Mouse (Mus musculus) lung, embryonic 16.5 days (tissue): ENCODE data around the gene Focad. TPM values are rescaled to one million over a fixed set of nuclear protein-coding genes. Genes with fewer than 3 reads are reported as not detected.

Source experiments
- ATAC-seq: fragments of 200-750 bp; cut with Nextera tagmentation; 2 replicates; pipeline ENCODE4 v1.8.0; 2017; ENCODE audit warnings: low read depth, mild to moderate bottlenecking, moderate library complexity
- H3K27ac ChIP-seq: fragments of 300-500 bp; sonication (generic); 2 replicates; pipeline ENCODE4 v1.5.1; 2014; ENCODE audit warnings: mild to moderate bottlenecking, control low read depth, low read length
- H3K27me3 ChIP-seq: fragments of 300-500 bp; sonication (generic); 2 replicates; pipeline ENCODE4 v1.6.1; 2014; ENCODE audit warnings: low read depth, low read length, mixed read lengths; ENCODE audit not compliant: control insufficient read depth, insufficient read depth
- H3K36me3 ChIP-seq: fragments of 300-500 bp; sonication (generic); 2 replicates; pipeline ENCODE4 v1.6.1; 2014; ENCODE audit warnings: low read length; ENCODE audit not compliant: control insufficient read depth, insufficient read depth
- H3K4me1 ChIP-seq: fragments of 300-500 bp; sonication (generic); replicated peaks from 2 replicates; pipeline ENCODE4 v1.6.1; 2014; ENCODE audit warnings: low read length, mixed read lengths; ENCODE audit not compliant: control insufficient read depth, insufficient read depth
- H3K4me2 ChIP-seq: fragments of 300-500 bp; sonication (generic); 2 replicates; pipeline ENCODE4 v1.6.1; 2014; ENCODE audit warnings: low read depth, low read length, control low read depth
- H3K4me3 ChIP-seq: fragments of 300-500 bp; sonication (generic); 2 replicates; pipeline ENCODE4 v1.5.1; 2014; ENCODE audit warnings: mild to moderate bottlenecking, low read length, control low read depth
- H3K9ac ChIP-seq: fragments of 300-500 bp; sonication (generic); 2 replicates; pipeline ENCODE4 v1.6.1; 2014; ENCODE audit warnings: low read length, control low read depth
- H3K9me3 ChIP-seq: fragments of 300-500 bp; sonication (generic); 2 replicates; pipeline ENCODE4 v1.6.1; 2016; ENCODE audit warnings: low read length; ENCODE audit not compliant: control insufficient read depth
- WGBS: fragments of 180-500 bp; shearing (Covaris S2); extraction: QIAGEN DNeasy Blood & Tissue Kit; methylation state at CpG from one replicate; pipeline ENCODE4 v1.1.7; 2014; 5-methylcytosine and 5-hydroxymethylcytosine counted together
- polyA plus RNA-seq: library from polyadenylated mRNA; unstranded; fragments of >200 nt; fragmentation: Nextera tagmentation; extraction: Ambion mirVana; gene quantifications from 2 replicates; pipeline ENCODE4 v1.2.1, GENCODE M21; 2015

The Focad gene
- polyA plus RNA-seq, 1 experiment from 2014 or later, result 15.1 TPM

DNA sequence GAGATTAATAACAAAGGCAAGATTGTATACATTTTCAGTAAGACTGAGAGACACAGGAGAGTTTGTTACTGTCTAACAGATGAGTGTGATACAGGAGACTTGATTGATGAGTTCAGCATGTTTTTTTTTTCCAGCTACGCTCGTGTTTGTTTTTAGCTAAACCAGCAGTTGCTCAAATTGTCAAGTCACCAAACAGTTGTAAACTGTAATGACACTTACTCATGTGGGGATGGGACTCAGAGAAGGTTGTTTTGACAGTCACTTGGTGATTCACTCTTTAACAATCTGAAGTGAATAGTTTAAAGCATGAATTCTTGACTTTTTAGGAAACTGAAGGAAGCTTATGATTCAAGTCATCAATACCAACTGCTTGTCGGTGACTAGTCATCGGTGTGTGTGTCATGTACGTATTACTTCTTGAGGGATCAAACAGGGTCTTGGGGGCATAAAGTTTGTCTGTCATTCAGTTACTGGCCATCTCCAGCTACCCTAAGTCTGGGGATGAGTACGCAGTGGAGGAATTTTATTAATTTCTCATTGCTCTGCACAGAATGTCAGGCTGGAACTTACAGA lies 342.2 kb downstream of the Focad start:
- Histone ChIP-seq H3K4me3 (no peak overlapping the region), H3K36me3 (no peaks in the 10 kb centered on the region), H3K4me1 (peaks cover 20% of the 10 kb centered on the region; the same call in 1 of the 2 replicates), H3K9me3 (no peaks in the 10 kb centered on the region), H3K9ac (no peak overlapping the region), H3K4me2 (no peak overlapping the region), H3K27me3 (no peaks in the 10 kb centered on the region), H3K27ac (no peak overlapping the region)
- 55% methylated on average over 6 of the region's 6 CpGs for WGBS
- no peak for ATAC-seq

- Histone ChIP-seq H3K27me3 (no peaks in the 10 kb centered on the region), H3K36me3 (no peaks in the 10 kb centered on the region), H3K4me2 (no peak overlapping the region), H3K4me3 (no peak overlapping the region), H3K27ac (no peak overlapping the region), H3K9me3 (no peaks in the 10 kb centered on the region), H3K9ac (no peak overlapping the region), H3K4me1 (peaks cover 20% of the 10 kb centered on the region; the same call in 1 of the 2 replicates)
- 59% methylated on average over 3 of the region's 3 CpGs for WGBS
- ATAC-seq, result no peak
Measured at GRCm38 (mm10) chr4:88437166-88437565, 342.7 kb downstream of the Focad start.

- no peak overlapping the region; the same call in 1 of the 2 replicates for H3K9ac ChIP-seq
- no peaks in the 10 kb centered on the region for H3K27me3 ChIP-seq
- no peak overlapping the region for H3K27ac ChIP-seq
- H3K9me3 ChIP-seq, result no peaks in the 10 kb centered on the region
- no peak for ATAC-seq
- H3K36me3 ChIP-seq, result no peaks in the 10 kb centered on the region
- peak overlapping the region; percentile 73 for H3K4me2 ChIP-seq
- peak overlapping the region; percentile 52 for H3K4me3 ChIP-seq
- peaks cover 20% of the 10 kb centered on the region; the same call in 1 of the 2 replicates for H3K4me1 ChIP-seq
- 29% methylated on average over 2 of the region's 2 CpGs for WGBS
Measured at GRCm38 (mm10) chr4:88437917-88438316, 343.5 kb downstream of the Focad start.

GRCm38 (mm10) chr4:88438326-88438989 lies 344.0 kb downstream of the Focad start, which contains the start of gene Hacd4:
Gene Hacd4, minus strand, starts transcription at chr4:88438928.
- H3K27ac ChIP-seq, result no peak within 1 kb of the TSS
- ATAC-seq, result peak; percentile 87
- peak within 1 kb of the TSS; percentile 73 for H3K4me2 ChIP-seq
- H3K4me3 ChIP-seq, result peak within 1 kb of the TSS; percentile 52
- no peaks in the 10 kb centered on the region for H3K36me3 ChIP-seq
- H3K27me3 ChIP-seq, result no peaks in the 10 kb centered on the region
- WGBS, result 4% methylated on average over 14 of the region's 14 CpGs
- H3K9ac ChIP-seq, result peak within 1 kb of the TSS; percentile 67
- no peaks in the 10 kb centered on the region for H3K9me3 ChIP-seq
- H3K4me1 ChIP-seq, result peaks cover 20% of the 10 kb centered on the region; the same call in 1 of the 2 replicates

GRCm38 (mm10) chr4:88438990-88439329 lies 344.5 kb downstream of the Focad start:
- H3K9ac ChIP-seq, result peak overlapping the region; percentile 67; the same call in 1 of the 2 replicates
- no peaks in the 10 kb centered on the region for H3K36me3 ChIP-seq
- no peak overlapping the region for H3K27ac ChIP-seq
- WGBS, result 11% methylated on average over 4 of the region's 4 CpGs
- no peaks in the 10 kb centered on the region for H3K9me3 ChIP-seq
- no peaks in the 10 kb centered on the region for H3K27me3 ChIP-seq
- no peak for ATAC-seq
- H3K4me2 ChIP-seq, result peak overlapping the region; percentile 73
- H3K4me1 ChIP-seq, result peaks cover 20% of the 10 kb centered on the region; the same call in 1 of the 2 replicates
- peak overlapping the region; percentile 52 for H3K4me3 ChIP-seq

- 72% methylated on average over 6 of the region's 6 CpGs for whole genome bisulfite sequencing
Measured at GRCm38 (mm10) chr4:88439669-88440123, 345.3 kb downstream of the Focad start.

GRCm38 (mm10) chr4:88440814-88441213 lies 346.4 kb downstream of the Focad start:
- 82% methylated on average over 7 of the region's 7 CpGs for WGBS

More at GRCm38 (mm10) chr4:88439669-88440123, 345.3 kb downstream of the Focad start:
- peaks cover 20% of the 10 kb centered on the region; the same call in 1 of the 2 replicates for H3K4me1 ChIP-seq
- H3K27ac ChIP-seq, result no peak overlapping the region
- H3K4me3 ChIP-seq, result no peak overlapping the region
- ATAC-seq, result peak; percentile 16; the same call in 1 of the 2 replicates
- H3K4me2 ChIP-seq, result no peak overlapping the region
- H3K36me3 ChIP-seq, result no peaks in the 10 kb centered on the region
- H3K9ac ChIP-seq, result no peak overlapping the region
- H3K27me3 ChIP-seq, result no peaks in the 10 kb centered on the region
- H3K9me3 ChIP-seq, result no peaks in the 10 kb centered on the region

GRCm38 (mm10) chr4:88448976-88449375 lies 354.5 kb downstream of the Focad start:
- no peaks in the 10 kb centered on the region for H3K27me3 ChIP-seq
- no peak overlapping the region for H3K4me2 ChIP-seq
- H3K4me1 ChIP-seq, result no peaks in the 10 kb centered on the region
- H3K4me3 ChIP-seq, result no peak overlapping the region
- H3K9ac ChIP-seq, result no peak overlapping the region
- ATAC-seq, result no peak
- no peak overlapping the region for H3K27ac ChIP-seq
- H3K9me3 ChIP-seq, result no peaks in the 10 kb centered on the region
- WGBS, result 59% methylated on average over 2 of the region's 2 CpGs
- no peaks in the 10 kb centered on the region for H3K36me3 ChIP-seq

More at GRCm38 (mm10) chr4:88440814-88441213, 346.4 kb downstream of the Focad start:
- no peak overlapping the region for H3K27ac ChIP-seq
- H3K9ac ChIP-seq, result no peak overlapping the region
- no peak overlapping the region for H3K4me3 ChIP-seq
- H3K36me3 ChIP-seq, result no peaks in the 10 kb centered on the region
- no peaks in the 10 kb centered on the region for H3K9me3 ChIP-seq
- no peaks in the 10 kb centered on the region for H3K27me3 ChIP-seq
- ATAC-seq, result no peak
- H3K4me2 ChIP-seq, result no peak overlapping the region
- H3K4me1 ChIP-seq, result peaks cover 20% of the 10 kb centered on the region; the same call in 1 of the 2 replicates

- Histone ChIP-seq H3K36me3 (no peaks in the 10 kb centered on the region), H3K27me3 (no peaks in the 10 kb centered on the region), H3K27ac (no peak overlapping the region), H3K4me2 (no peak overlapping the region), H3K9me3 (no peaks in the 10 kb centered on the region), H3K9ac (no peak overlapping the region), H3K4me3 (no peak overlapping the region), H3K4me1 (no peaks in the 10 kb centered on the region)
- 72% methylated on average over 1 of the region's 1 CpGs for WGBS
- ATAC-seq, result no peak
Measured at GRCm38 (mm10) chr4:88450087-88450765, 355.8 kb downstream of the Focad start.
